Mouse (Mus musculus) R1 (cell line): ENCODE results near the gene Lmo7.

Source experiments
- DNase-seq: peaks from one replicate; pipeline ENCODE4 v3.0.0-alpha.2; 2018; ENCODE audit warnings: low read depth, low spot score

Lmo7 gene

DNA sequence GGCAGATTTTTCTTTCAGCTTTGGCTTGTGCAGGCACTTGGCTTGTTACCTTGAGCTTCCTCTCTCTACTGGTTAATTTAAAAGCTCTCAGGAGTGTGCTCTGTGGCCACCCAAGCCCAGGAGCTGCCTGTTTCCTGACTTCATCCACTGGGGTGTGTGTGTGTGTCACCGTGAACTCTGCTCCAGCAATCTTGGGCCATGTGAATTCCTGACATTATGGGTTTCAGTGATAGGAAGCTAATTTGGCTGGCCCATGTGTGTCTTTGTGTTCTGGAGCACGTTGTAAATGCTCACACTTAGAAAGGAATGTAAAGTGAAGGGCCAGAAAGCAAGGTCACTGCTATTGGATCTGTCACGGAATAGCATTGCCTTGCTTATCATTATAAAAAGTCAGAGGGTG is 143.1 kb downstream of the Lmo7 start:
- DNase-seq: no peak

DNA sequence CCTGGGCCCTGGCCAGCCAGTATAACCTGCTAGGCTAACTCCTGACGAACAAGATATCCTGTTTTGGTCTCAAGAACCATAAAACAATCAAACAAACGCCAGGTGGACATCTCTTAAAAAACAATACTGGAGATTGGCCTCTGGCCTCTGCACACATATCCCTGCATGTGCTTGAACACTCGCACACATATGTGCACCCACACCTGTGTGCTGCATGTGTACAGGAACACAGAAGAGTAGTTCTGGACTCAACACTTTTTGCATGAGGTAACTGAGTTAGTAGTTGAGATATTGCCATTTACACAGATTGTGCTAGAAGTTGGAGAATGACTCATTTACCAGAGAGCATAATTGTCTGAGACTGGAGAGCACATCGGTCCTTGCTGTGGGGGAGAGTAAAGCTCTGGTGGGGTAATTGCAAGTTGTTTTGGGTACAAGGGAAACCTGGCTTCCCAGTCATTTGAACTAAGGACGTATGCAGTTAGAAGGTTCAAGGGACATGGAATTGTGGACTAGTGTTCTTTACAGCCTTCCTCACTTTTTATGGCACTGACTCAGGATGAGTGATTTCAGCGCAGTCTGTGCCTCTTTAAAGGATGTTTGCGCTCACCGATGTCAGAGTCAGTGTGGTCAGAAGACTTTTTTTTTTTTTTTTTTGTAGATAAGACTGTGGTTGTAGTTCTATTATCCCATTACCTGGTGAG is 148.7 kb downstream of the Lmo7 start:
- DNase-seq: no peak

DNA sequence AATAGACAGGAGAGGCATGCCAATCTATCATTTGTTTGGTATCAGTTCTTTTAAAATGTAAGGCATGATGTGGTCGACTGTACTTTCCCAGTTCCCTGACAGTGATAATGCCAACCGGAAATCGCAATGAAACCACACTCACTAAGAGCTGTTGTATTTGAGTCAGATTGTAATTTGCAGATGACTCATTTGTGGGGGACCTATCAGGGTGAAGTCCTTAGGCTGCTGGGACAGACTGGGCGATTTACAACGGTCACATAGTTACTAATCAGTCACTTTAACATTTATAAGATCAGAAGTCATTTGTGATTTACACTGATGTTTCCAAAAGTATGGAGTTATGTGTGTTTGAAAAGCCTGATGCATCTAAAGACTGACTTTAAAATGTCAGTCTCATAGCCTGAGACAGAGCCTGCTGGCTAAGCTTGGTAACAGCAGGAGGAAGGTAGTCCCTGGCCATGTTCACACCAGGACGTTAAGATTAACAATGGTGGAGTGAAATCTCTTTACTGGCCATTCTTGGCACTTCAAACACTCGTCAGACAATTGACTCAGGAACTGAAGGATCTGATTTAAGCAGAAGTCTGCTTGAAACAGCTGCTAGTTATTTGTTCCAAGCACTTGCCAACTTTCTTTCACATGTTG is 149.4 kb downstream of the Lmo7 start:
- DNase-seq: no peak

DNA sequence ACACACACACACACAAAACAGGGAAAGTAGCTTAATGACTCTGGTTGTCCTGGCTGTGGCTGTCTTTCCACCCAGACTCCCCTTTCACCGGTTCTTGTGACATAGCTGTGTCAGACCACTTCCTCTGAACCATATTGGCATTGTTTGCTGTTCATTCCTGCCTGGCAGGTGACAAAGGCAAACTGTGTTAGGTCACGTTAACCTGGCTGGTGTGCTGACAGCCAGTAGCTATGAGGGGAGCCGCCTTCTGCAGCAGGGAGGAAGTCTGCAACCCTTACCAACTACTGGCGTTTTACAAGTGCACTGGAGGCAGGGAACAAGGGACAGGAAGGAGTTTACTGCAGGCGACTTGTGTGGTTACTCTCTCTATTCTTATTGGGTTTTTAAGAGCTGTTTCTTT is 153.2 kb downstream of the Lmo7 start:
- DNase-seq: no peak

DNA sequence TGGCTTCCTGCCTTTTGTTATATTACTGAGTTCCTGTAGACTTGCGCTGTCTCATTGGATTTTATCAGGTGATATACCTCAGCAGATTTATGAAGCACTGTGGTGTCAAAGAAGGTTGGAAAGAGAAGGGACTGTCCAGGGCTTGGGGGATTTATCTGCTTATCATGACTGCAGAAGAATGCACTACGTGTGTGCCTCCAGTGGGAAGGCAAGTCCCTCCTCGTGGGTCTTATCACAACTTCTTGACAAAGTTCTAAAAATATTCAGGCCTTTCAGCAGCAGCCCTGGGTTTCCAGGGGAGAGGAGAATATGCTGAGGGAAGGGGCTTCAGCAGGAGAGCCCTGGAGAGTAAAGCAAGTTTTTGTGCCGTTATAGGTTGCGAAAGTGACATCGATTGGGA is 154.0 kb downstream of the Lmo7 start:
- DNase-seq: no peak

DNA sequence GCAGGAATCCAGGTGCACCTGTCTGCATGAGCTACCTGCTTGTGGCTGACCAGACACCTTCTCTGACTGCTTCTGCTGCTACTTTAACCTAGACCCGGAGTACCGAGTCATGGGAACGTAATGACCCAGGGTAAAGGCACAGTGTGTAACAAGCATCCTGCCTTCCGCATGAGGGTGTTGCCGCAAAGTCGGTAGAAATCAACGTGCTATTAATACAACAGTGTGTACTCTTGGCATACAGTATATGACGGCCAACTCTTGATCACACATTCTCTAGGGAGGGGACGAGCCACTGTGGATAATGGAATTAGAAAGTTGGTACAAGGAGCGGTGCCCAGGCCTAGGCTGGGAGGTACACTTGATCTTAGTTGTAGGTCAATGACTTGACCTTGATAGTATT is 156.6 kb downstream of the Lmo7 start:
- no peak for DNase-seq

DNA sequence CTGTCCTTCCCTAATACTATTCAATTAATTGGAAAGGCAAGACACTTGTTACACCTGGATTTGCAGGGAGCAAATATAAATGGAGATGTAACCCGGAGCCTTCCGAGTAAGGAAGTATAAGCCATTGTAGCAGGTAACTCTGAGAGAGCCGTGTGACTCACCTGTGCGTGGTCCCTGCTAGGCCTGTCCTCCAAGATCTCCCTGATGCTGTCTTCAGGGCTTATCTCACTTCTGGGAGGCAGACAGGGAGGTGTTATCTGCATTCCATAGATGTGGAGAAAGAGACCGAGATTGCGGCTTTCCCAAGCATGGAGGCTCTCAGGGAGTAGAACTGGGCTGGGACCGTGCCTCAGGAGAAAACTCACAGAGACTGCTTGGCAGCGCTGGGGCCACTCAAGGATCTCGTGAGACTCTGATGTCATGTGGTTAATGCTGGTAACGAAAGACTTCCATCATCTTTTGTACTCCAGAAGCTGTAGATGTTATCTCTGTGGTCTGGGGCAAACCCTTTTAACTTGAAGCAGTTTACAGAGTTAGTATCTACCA is 162.2 kb downstream of the Lmo7 start:
- no peak for DNase-seq

DNA sequence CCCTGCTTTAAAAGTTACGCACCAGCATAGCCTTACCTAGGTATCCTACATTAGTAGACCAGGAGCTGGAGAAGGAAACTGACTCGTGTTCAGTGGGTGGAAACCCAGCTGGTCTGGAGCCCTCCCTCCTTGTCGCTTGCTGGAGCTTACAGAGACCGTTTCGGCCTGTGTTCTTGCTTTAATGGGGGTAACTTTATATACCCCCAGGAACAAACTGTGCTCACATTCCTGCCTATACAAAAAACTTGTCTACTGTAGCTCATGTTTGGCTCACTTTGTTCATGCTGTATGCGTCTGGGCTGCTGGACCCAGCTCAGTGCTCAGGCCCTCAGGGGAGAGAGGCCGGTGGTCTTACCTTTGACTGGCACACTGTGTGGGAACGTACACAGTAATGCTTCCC is 162.7 kb downstream of the Lmo7 start:
- no peak for DNase-seq

DNA sequence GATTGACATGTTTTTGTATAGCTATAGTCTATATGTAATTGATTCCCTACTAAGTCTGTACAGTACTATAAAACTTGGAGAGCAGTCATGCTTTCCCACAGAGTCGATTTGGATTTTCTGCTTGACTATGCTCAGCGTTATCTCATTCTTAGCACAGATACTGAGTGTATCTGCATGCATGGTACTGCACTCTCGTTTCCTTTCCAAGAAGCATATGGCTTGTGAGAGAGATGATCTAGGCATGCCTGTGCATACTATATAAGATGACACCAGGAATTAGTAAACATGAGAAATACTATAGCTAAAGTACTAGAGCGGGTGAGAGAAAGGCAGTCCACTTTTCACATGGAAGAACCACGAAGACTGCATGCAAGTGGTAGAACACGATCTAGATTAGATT is 163.5 kb downstream of the Lmo7 start:
- DNase-seq: no peak

DNA sequence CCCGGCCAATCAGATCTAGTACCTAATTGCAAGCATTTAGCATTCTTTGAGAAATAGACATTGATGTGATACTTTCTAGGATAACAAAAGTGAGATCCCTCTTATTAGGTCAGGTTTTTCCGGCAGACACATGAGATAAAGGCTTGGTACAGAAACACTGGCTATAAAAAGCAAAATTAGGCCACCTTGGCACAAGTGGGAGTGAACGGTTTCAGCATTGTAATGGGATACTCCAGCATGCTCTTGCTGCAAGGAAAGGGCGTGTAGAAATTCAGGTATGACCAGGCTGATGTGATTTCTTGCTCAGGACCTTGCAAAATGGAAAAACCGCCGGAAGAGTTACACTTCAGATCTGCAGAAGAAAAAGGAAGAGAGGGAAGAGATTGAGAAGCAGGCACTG is 168.5 kb downstream of the Lmo7 start:
- DNase-seq: no peak

DNA sequence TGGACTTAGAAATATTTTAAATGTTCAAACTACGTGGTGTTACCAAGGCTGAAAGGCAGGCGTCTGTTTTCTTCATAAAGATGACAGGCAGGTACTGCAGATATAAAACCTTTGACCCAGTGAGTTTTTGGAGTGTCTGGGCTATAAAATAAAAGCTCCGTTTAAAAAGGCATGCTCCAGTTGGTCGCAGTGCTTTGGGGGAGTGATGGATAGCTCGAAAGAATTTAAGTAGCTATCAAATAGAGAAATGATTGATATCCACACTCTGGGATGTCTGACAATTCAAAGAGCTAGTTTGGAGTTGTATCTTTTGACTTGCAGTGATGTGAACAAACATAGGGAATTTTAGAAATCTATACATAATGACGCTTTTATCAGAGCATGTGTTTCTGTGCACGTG is 171.7 kb downstream of the Lmo7 start:
- no peak for DNase-seq

DNA sequence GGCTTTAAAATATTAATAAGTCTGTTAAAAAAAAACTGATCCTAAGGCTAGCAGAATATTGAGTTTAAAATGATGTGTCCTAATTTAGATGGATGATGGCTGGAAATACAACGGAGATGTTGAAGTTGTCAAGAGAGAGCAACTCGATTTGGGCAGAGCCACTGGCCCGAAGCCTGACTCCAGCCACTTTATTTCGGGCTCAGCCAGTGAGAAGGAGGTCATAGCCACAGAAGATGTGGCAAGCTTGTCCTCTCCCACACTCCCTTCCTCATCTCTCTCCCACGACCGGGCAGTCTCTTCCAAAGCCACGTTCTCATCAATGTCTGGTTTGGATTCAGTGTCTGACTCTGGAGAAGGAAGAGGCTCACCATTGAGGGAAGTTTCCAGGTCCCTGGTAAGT is 172.2 kb downstream of the Lmo7 start:
- no peak for DNase-seq

DNA sequence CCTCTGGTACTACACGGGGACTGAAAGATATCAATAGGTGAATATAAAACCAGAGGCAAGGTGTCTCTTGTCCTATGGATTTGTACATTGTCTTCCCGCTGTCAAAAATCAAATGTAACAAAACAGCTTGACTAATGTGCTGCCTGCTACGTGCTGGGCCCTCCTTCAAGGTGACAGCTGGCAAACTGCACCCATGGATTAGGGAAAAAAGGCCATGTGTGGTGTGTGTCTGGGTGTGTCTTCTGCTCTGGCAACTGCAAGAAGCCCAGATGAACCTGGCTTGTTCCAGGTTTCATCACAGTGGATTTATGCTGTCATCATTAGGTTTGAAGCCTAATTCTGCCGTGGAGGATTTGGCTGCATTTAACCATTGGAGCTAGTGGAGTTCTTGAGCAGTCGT is 174.0 kb downstream of the Lmo7 start:
- DNase-seq: no peak

DNA sequence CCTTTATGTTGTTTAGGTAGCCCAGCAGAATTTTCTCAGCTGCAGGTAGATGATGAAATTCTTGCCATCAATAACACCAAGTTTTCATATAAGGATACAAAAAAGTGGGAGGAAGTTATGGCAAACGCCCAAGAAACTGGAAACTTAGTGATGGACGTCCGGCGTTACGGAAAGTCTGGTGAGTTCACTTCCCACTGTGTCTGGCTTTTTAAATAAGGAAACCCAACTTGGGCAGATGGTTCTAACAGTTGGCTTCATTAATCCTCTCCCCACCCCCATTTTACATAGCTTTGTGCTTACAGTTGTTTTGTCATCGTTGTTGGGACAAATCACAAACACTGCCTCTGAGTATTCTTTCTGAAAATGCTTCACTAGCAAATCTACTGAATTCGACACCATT is 182.2 kb downstream of the Lmo7 start:
- DNase-seq: no peak

DNA sequence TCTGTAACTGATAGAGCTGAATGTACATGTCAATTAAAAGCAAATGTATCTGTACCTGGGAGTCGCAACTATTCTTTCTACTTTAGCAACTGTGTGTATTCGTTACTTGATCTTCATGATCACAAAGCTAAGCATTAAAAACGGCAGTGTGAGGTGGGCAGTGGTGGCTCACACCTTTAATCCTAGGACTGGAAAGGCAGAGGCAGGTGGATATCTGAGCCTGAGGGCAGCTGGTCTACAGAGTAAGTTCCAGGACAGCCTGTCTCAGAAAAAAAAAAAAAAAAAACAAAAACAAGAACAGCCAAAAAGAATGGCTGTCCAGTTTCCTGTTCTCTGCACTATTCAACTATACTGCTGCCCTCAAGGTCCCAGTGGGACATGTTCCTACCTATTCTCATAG is 182.6 kb downstream of the Lmo7 start:
- DNase-seq: no peak

DNA sequence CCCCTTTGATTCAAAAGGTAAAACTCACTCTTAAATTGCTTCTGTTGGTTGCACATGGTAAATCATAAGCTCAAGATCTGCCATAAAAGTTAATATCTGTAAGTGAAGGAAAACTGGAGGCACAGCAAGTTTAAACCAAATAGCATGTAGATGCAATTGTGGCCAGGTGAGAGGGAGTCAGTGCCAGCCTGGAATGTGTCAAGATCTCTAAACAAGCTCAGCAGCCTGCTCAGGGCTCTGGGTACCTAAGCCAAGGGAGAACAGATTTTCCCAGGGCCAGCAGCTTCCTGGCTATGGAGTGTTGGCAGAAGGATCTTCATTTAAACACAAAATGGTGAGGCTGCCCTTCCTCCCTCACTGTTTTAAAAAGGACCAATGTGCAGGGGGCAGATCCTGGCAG is 184.6 kb downstream of the Lmo7 start:
- no peak for DNase-seq

DNA sequence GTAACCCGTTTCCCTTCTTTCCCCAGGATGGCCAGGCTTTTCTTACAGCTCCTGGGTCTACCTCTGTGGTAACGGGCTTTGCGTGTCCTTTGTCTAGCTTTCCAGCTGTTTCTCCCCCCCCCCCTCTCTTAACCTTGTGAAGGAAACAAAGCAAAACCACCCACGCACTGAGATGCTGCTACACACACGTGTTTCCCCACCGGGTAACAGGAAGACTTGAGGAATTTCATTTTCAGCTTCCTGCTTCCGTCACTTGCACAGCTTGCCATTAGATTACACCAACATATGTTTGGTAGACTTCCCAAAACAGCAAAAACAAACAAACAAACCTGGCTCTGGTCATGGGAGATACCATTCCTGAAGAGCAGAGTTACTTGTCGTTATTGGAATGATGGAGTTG is 186.1 kb downstream of the Lmo7 start:
- peak; percentile 25 for DNase-seq

DNA sequence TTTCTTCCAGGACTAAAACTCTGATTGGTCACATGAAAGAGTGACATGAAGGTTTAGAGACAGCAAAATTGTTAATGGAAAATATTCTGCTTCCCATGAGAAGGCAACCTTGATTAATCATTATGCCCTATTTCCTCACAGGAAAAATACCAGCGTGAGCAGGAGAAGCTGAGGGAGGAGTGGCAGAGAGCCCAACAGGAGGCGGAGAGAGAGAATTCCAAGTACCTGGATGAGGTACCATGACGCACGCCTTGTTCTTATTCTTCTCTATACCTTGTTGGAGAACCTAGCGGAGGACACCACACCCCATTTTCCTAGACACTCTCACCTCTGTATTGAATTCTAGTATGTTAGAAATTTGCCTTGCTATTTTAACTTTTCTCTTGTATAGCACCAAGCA is 188.7 kb downstream of the Lmo7 start:
- no peak for DNase-seq

DNA sequence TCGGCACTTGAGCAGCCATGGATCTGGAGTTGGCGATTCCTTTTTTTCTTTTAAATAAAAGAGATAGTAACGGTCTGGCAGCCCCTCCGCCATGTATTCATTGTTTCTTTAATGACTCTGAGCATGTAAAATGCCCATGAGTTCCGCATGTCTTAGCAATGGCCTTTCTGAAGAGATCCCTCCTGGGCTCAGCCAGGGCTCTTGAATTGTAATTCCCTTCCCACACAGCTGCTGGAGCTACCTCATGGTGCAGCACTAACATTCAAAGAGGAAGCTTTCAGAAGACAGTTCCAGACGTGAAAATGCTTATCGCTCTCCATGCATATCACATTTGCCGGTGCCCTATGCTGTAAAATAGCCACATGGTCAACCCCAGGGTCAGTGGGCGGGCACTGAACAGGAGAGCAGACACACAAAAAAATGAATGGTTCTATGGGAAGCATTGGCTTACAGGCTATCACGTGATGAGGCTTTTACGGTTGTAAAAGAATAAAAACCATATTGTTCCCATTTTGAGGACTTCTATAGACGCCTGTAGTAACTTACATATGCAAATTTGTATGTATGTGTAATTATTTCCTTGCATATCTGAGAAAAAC is 198.0 kb downstream of the Lmo7 start:
- DNase-seq: no peak

DNA sequence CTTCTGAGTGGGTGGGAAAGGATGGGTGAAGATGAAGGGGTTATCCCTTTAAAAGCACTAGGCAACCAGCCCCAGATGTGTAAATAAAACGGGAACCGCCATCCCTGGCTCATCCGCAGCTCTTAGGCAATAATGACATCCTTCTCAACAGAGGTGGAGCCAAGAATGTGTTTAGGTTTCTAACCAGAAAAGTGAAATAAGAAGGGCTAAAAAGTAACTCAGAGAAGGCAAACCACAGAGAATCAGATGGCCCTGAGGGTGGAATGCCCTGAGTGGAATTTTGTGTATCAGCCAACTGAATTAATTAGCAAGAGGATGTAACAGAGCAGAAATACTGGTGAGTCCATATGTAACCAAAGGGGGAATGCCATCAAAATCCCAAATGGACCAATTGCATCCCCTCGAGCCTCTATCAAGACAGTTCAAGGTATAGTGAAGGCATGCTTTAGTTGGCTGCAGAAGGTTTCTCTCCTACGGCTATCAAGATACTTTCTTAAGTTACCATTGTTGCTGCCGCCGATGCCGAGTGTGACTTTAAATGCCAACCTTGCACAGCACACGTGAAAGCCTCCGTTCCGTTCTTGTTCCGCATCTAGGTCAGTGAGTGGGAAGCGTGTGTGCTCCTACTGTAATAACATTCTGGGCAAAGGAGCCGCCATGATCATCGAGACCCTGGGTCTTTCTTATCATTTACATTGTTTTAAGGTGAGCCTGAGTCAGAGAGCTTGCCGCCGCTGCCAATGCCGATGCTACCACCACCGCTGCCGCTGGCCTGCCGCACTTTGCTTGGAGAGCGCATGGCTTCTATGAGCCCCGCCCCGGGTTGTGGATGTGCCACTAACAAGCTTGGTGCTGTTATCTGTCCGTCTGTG is 201.1 kb downstream of the Lmo7 start:
- peak; percentile 26 for DNase-seq

DNA sequence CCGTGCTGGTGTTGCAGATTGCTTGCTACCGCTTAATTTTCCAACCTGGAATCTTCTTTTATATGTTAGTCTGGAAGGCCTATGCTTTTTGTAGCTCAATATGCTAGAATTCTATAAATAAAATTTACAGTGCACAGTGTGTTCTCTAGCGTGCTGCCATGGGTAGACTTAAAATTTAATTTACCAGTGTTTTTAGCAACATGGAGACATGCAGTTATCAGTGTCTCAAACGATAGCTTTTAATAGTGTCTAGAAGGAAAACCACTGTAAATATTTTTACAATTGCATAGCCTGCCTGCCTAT is 201.6 kb downstream of the Lmo7 start:
- DNase-seq: no peak

DNA sequence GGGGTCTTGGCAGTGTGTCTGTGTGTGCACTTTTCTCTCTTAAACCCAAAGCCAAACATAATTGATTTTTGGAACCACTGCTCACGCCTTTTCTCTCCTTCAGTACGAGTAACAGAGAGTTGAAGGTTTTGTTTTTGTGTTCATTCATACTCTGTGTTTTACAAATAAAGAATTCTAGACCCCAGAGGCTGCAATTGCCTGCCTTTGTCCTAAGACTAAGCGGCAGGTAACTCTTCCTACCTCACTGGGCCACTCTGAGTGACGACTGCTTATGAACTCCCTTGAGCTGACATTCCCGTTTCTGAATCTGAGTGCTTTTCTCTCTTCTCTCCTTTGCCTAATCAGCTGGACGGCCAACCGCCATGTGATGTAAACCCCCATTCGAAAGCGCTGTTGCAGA is 203.8 kb downstream of the Lmo7 start:
- DNase-seq: no peak
